Mouse (Mus musculus) intestine, postnatal 0 days (tissue): ENCODE data around the gene Osbp2. TPM values are rescaled to one million over a fixed set of nuclear protein-coding genes. Genes with fewer than 3 reads are reported as not detected.

Experiments used
- ATAC-seq: fragments of 200-750 bp; cut with Nextera tagmentation; 2 replicates; pipeline ENCODE4 v1.8.0; 2017; ENCODE audit warnings: mild to moderate bottlenecking, moderate TSS enrichment, moderate library complexity
- H3K27ac ChIP-seq: fragments of 300-500 bp; sonication (generic); 2 replicates; pipeline ENCODE4 v1.5.1; 2014; ENCODE audit warnings: mild to moderate bottlenecking, low read depth, low read length, moderate library complexity
- H3K27me3 ChIP-seq: fragments of 300-500 bp; sonication (generic); replicated peaks from 2 replicates; pipeline ENCODE4 v1.6.1; 2014; ENCODE audit warnings: low read length, mixed read lengths; ENCODE audit not compliant: control insufficient read depth, insufficient read depth
- H3K36me3 ChIP-seq: fragments of 300-500 bp; sonication (generic); 2 replicates; pipeline ENCODE4 v1.6.1; 2014; ENCODE audit warnings: mild to moderate bottlenecking, moderate library complexity; ENCODE audit not compliant: control insufficient read depth, insufficient read depth
- H3K4me1 ChIP-seq: fragments of 300-500 bp; sonication (generic); replicated peaks from 2 replicates; pipeline ENCODE4 v1.6.1; 2014; ENCODE audit warnings: antibody characterized with exemption, low read length, mixed read lengths; ENCODE audit not compliant: control insufficient read depth, insufficient read depth
- H3K4me2 ChIP-seq: fragments of 300-500 bp; sonication (generic); replicated peaks from 2 replicates; pipeline ENCODE4 v1.6.1; 2014; ENCODE audit warnings: low read depth, mild to moderate bottlenecking, moderate library complexity
- H3K4me3 ChIP-seq: fragments of 300-500 bp; sonication (generic); 2 replicates; pipeline ENCODE4 v1.5.1; 2014; ENCODE audit warnings: low read depth, low read length
- H3K9ac ChIP-seq: fragments of 300-500 bp; sonication (generic); 2 replicates; pipeline ENCODE4 v1.6.1; 2014; ENCODE audit warnings: mild to moderate bottlenecking, low read depth, low read length
- H3K9me3 ChIP-seq: fragments of 300-500 bp; sonication (generic); 2 replicates; pipeline ENCODE4 v1.6.1; 2016; ENCODE audit warnings: mixed run types; ENCODE audit not compliant: control insufficient read depth
- CTCF ChIP-seq: sonication (generic); IDR thresholded peaks from 2 replicates; pipeline ENCODE4 v1.5.1; 2016; ENCODE audit warnings: low read depth, mild to moderate bottlenecking, control low read depth, antibody characterized with exemption, moderate library complexity
- WGBS: fragments of 180-500 bp; shearing (Covaris S2); extraction: QIAGEN DNeasy Blood & Tissue Kit; methylation state at CpG from one replicate; pipeline ENCODE4 v1.1.7; 2014; 5-methylcytosine and 5-hydroxymethylcytosine counted together
- polyA plus RNA-seq: library from polyadenylated mRNA; unstranded; fragments of >200 nt; fragmentation: Nextera tagmentation; extraction: Ambion mirVana; gene quantifications from 2 replicates; pipeline ENCODE4 v1.2.1, GENCODE M21; 2015

Osbp2 gene
- polyA plus RNA-seq, 1 experiment from 2014 or later: 1.9 TPM

DNA sequence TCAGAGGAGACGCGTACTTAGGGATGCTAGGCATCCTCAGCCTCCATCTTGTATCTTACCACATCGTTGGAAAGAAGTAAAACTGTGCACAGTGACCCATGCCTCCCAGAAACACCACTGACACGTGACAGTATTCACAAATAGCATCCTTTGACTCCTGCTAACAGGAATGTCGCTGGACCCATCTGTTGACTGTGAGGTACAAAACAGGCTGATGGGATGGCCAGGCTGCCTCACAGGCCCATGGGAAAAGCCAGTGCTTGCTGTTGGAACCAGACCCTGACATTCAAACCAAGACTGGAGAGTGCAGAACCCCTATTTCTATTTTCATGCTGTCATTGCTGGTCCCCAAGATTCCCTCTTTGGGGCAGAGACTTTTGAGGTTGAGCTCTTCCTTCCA is 5.8 kb downstream of the Osbp2 start:
- WGBS: 75% methylated on average over 5 of the region's 5 CpGs
- TF ChIP-seq CTCF: no peak
- no peak overlapping the region for H3K9ac ChIP-seq
- peaks cover 5% of the 10 kb centered on the region; the same call in 1 of the 2 replicates for H3K27me3 ChIP-seq
- H3K27ac ChIP-seq: no peak overlapping the region
- no peak overlapping the region for H3K4me2 ChIP-seq
- no peaks in the 10 kb centered on the region for H3K36me3 ChIP-seq
- H3K4me3 ChIP-seq: no peak overlapping the region
- no peak for ATAC-seq
- H3K4me1 ChIP-seq: no peaks in the 10 kb centered on the region
- no peaks in the 10 kb centered on the region for H3K9me3 ChIP-seq

DNA sequence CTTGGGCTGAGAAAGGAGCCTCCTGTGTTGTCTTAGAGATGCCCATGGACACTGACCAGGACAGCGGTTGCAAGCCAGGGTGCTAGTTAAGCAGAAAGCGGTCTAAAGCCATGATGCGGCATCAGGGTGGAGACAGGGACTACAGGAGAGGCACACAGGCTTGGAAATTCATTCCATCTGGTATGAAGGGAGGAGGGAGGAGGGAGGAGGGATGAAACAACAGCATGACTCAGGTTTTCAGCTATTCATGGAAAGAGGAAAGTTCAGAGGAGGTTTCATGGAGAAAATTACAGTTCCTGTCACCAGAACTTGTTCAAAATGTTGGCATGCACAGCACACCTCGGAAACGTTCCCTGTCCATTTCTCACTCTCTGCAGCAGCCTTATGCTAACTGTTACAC is 7.9 kb downstream of the Osbp2 start:
- Histone ChIP-seq H3K27me3 (no peaks in the 10 kb centered on the region), H3K27ac (no peak overlapping the region), H3K9ac (no peak overlapping the region), H3K4me2 (no peak overlapping the region), H3K4me3 (no peak overlapping the region), H3K36me3 (no peaks in the 10 kb centered on the region), H3K9me3 (no peaks in the 10 kb centered on the region), H3K4me1 (no peaks in the 10 kb centered on the region)
- TF ChIP-seq CTCF: no peak
- ATAC-seq: no peak
- 90% methylated on average over 5 of the region's 5 CpGs for WGBS

DNA sequence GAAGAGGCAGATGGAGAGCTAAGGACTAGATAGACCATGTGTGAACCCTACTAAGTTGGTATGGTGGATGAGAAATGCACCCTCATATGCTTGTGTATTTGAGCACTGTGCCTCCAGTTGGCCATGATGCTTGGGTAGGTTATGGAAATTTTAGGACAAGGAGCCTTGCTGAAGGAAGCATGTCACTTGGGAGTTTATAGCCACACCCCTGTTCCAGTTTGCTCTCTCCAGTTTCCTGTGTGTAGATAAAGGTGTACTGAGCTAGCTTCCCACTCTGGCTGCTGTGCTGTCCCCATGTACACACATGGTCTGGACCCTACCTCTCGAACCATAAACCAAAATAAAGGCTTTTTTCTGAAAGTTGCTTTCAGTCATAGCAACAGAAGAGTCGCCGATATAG is 9.5 kb downstream of the Osbp2 start:
- ATAC-seq: no peak
- Histone ChIP-seq H3K4me2 (no peak overlapping the region), H3K4me1 (no peaks in the 10 kb centered on the region), H3K27ac (no peak overlapping the region), H3K9me3 (no peaks in the 10 kb centered on the region), H3K4me3 (no peak overlapping the region), H3K27me3 (no peaks in the 10 kb centered on the region), H3K36me3 (no peaks in the 10 kb centered on the region), H3K9ac (no peak overlapping the region)
- TF ChIP-seq CTCF: no peak
- WGBS: 93% methylated on average over 3 of the region's 3 CpGs

DNA sequence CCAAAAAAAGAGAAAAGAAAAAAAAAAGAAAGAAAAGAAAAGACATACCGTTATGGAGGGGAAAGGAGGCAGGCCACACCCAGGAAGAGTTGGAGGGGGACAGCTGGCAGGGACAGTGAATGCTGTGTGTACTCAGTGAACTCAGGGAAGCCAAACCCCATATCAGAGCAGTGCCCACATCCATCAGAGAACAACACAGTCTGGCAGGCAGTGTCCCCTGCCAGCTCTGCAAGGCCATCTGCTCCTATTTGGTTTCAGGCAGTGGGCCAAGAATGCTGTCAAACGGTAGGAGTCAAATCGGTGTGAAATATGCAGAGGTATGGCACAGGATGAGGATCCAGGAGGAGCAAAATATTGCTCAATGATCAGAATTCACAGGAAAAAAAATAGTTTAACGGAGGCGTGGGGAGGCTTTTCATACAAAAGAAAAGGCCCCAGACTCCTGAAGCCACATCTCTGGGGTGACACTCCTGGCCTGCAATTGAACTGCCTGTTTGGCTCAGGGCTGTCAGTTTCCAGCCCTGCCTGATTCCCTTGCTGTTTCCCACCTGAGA is 10.1 kb downstream of the Osbp2 start:
- Histone ChIP-seq H3K36me3 (no peaks in the 10 kb centered on the region), H3K9me3 (no peaks in the 10 kb centered on the region), H3K4me2 (no peak overlapping the region), H3K27me3 (no peaks in the 10 kb centered on the region), H3K4me3 (no peak overlapping the region), H3K27ac (no peak overlapping the region), H3K9ac (no peak overlapping the region), H3K4me1 (no peaks in the 10 kb centered on the region)
- 75% methylated on average over 5 of the region's 5 CpGs for WGBS
- no peak for TF ChIP-seq CTCF
- no peak for ATAC-seq

DNA sequence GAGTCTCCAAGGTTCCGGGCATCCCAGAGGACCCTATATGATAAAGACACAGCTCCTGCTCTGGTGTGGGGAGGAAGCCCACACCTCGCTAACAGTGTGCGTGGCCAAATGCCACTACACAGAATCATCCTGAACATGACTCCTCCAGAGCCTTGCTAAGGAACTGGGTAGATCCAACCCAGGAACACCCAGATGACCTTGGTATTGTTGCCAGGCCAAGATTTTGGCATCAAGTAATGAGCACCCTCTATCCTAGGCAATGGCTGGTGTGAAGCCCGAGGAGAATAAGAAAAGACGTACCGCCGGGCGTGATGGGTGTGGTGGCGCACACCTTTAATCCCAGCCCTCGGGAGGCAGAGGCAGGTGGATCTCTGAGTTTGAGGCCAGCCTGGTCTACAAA is 10.7 kb downstream of the Osbp2 start:
- Histone ChIP-seq H3K4me3 (no peak overlapping the region), H3K9me3 (no peaks in the 10 kb centered on the region), H3K4me2 (no peak overlapping the region), H3K36me3 (no peaks in the 10 kb centered on the region), H3K27ac (no peak overlapping the region), H3K4me1 (no peaks in the 10 kb centered on the region), H3K27me3 (no peaks in the 10 kb centered on the region), H3K9ac (no peak overlapping the region)
- TF ChIP-seq CTCF: no peak
- ATAC-seq: no peak
- WGBS: 94% methylated on average over 10 of the region's 10 CpGs

DNA sequence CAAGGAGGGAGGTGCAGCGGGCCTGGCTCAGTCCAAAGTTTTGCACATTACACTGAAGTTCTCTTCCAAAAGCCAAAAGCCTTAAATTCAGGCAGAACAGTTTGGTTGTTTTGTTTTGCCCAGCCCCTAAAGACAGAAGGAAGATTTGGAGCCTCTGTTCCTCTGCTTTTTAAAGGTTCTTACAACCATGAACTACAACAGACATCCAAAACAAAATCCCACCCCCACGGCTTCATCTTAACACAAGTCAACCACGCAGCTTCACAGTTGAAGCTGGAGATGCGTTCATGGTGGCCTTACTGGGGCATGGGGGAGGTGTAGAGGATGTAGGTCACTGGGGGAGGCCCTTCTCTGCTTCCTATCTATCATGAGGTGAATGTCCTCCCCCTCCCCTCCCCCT is 11.8 kb downstream of the Osbp2 start:
- ATAC-seq: no peak
- no peaks in the 10 kb centered on the region for H3K36me3 ChIP-seq
- 88% methylated on average over 4 of the region's 4 CpGs for WGBS

DNA sequence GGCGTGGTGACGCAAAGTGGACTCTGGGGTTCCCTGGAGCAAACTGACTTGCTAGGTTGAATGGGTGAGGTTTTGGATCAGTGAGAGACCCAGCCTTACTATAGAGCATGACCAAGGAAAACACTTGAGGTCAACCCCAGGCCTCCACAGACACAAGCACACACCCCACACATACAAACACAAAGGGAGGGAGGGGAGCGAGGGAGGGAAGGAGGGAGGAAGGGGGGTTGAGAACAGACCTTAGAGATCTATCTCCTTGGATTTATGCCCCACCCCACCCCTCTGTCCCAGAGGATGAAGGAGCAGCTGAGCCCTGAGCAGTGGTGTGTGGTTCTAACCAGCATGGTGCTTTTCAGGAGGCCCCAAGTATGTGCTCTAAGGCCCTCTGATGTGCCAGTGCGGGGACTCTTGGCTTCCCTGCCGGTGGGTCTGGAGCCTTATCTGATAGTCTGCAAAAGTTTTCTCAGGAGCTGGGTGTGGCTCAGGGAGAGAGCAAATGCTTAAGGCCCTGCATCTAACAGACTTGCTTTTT is 12.9 kb downstream of the Osbp2 start:
- ATAC-seq: no peak
- WGBS: 53% methylated on average over 5 of the region's 5 CpGs

More for the DNA sequence above, 11.8 kb downstream of the Osbp2 start:
- H3K4me2 ChIP-seq: no peak overlapping the region
- no peak overlapping the region for H3K27ac ChIP-seq
- H3K4me3 ChIP-seq: no peak overlapping the region
- H3K4me1 ChIP-seq: no peaks in the 10 kb centered on the region
- no peaks in the 10 kb centered on the region for H3K9me3 ChIP-seq
- H3K9ac ChIP-seq: no peak overlapping the region
- H3K27me3 ChIP-seq: no peaks in the 10 kb centered on the region
- no peak for TF ChIP-seq CTCF

More for the DNA sequence above, 12.9 kb downstream of the Osbp2 start:
- Histone ChIP-seq H3K9ac (no peak overlapping the region), H3K4me1 (no peaks in the 10 kb centered on the region), H3K9me3 (no peaks in the 10 kb centered on the region), H3K4me3 (no peak overlapping the region), H3K27ac (no peak overlapping the region), H3K27me3 (no peaks in the 10 kb centered on the region), H3K4me2 (no peak overlapping the region), H3K36me3 (no peaks in the 10 kb centered on the region)
- no peak for TF ChIP-seq CTCF
